7 mouse cellular contexts compared by ENCODE assay signal in genomic region chr13:51274639-51275038, GRCm38 (mm10).
A peak's percentile ranks its signal among the peaks of the same experiment; 100 is the strongest.
DNase-seq lines count a peak whose midpoint lies in the region; ATAC-seq lines count a peak whose summit lies in the region.

No protein-coding gene starts in this region.

- peak; percentile 47 for DNase-seq in embryonic facial prominence, embryonic 10.5 days (ENCODE audit: low spot score)
- DNase-seq in gastrocnemius, postnatal 25 days, result peak; percentile 52
- peak; percentile 74 for DNase-seq in kidney, postnatal 14 days
- DNase-seq in skeletal muscle tissue, adult 2 months (ENCODE audit: low read depth, low spot score), result peak; percentile 50
- no peak for DNase-seq in right cerebral cortex, adult 18-20 months
- DNase-seq in yolk sac, embryonic 10.5 days (ENCODE audit: low spot score), result no peak

- peaks cover 12% of the 10 kb centered on the region; the same call in 1 of the 2 replicates for H3K9me3 ChIP-seq in embryonic facial prominence, embryonic 10.5 days

- no peaks in the 10 kb centered on the region for H3K36me3 ChIP-seq in embryonic facial prominence, embryonic 10.5 days (replicated peaks)

- H3K27ac ChIP-seq in embryonic facial prominence, embryonic 10.5 days (replicated peaks), result peak overlapping the region; percentile 69

- H3K27me3 ChIP-seq in embryonic facial prominence, embryonic 10.5 days (replicated peaks; ENCODE audit: low read depth, poor library complexity, severe bottlenecking), result no peaks in the 10 kb centered on the region

- 59% methylated on average over 5 of the region's 5 CpGs for WGBS in embryonic facial prominence, embryonic 10.5 days

- H3K4me3 ChIP-seq in embryonic facial prominence, embryonic 10.5 days, result no peak overlapping the region

- H3K4me1 ChIP-seq in embryonic facial prominence, embryonic 10.5 days, result peaks cover 36% of the 10 kb centered on the region

- ATAC-seq in megakaryocyte, adult 5-6 weeks (ENCODE audit: poor library complexity, severe bottlenecking), result no peak

Comparison
In these comparisons a context has a peak if more than half of its experiments do, and no peak if none do; other contexts are left out.
1. DNase-seq: peak in embryonic facial prominence, embryonic 10.5 days (single experiment), gastrocnemius, postnatal 25 days (single experiment), kidney, postnatal 14 days (single experiment) and skeletal muscle tissue, adult 2 months (single experiment); none in right cerebral cortex, adult 18-20 months (single experiment) and yolk sac, embryonic 10.5 days (single experiment).